ENCODE assay signal across 23 mouse cellular contexts in genomic region chr13:44473200-44473599, GRCm38 (mm10).
A peak's percentile ranks its signal among the peaks of the same experiment; 100 is the strongest.
DNase-seq lines count a peak whose midpoint lies in the region; ATAC-seq lines count a peak whose summit lies in the region.
"Had no signal": no experiment of that assay in that cellular context is flagged by ENCODE, and none has a peak within 500 bp of the region (broad histone marks: within the 10 kb centered on the region; RNA-seq: fewer than 3 reads in every experiment).

No protein-coding gene starts in this region.

- H3K4me3 ChIP-seq in forebrain, embryonic 12.5 days (replicated peaks): no peak overlapping the region
- H3K4me3 ChIP-seq in forebrain, embryonic 15.5 days: no peak overlapping the region
- no peak overlapping the region for H3K4me3 ChIP-seq in midbrain, embryonic 11.5 days (ENCODE audit: low read depth, low read length)
- no peak overlapping the region for H3K4me3 ChIP-seq in midbrain, embryonic 15.5 days
- H3K4me3 ChIP-seq in forebrain, embryonic 13.5 days: no peak overlapping the region
- H3K4me3 ChIP-seq in midbrain, embryonic 16.5 days (ENCODE audit: low read depth, low read length): no peak overlapping the region
- H3K4me3 ChIP-seq: heart, embryonic 13.5 days; hindbrain, embryonic 15.5 days; liver, embryonic 13.5 days had no signal

- peak overlapping the region; percentile 72 for H3K27ac ChIP-seq in forebrain, embryonic 12.5 days
- no peak overlapping the region for H3K27ac ChIP-seq in forebrain, embryonic 15.5 days (replicated peaks)
- H3K27ac ChIP-seq in midbrain, embryonic 11.5 days (ENCODE audit: low read depth, low read length): peak overlapping the region; percentile 33
- no peak overlapping the region for H3K27ac ChIP-seq in midbrain, embryonic 15.5 days
- H3K27ac ChIP-seq in forebrain, embryonic 13.5 days: no peak overlapping the region
- H3K27ac ChIP-seq in midbrain, embryonic 16.5 days (ENCODE audit: low read length): no peak overlapping the region
- H3K27ac ChIP-seq: heart, embryonic 13.5 days; hindbrain, embryonic 15.5 days; liver, embryonic 13.5 days; stomach, postnatal 0 days had no signal

- peaks cover 27% of the 10 kb centered on the region for H3K4me1 ChIP-seq in forebrain, embryonic 12.5 days
- peaks cover 12% of the 10 kb centered on the region for H3K4me1 ChIP-seq in forebrain, embryonic 15.5 days
- H3K4me1 ChIP-seq in midbrain, embryonic 11.5 days (ENCODE audit: control insufficient read depth, insufficient read depth, low read length): peaks cover 14% of the 10 kb centered on the region
- H3K4me1 ChIP-seq in midbrain, embryonic 15.5 days: peaks cover 11% of the 10 kb centered on the region
- peaks cover 24% of the 10 kb centered on the region for H3K4me1 ChIP-seq in forebrain, embryonic 13.5 days
- peaks cover 10% of the 10 kb centered on the region for H3K4me1 ChIP-seq in midbrain, embryonic 16.5 days (ENCODE audit: control insufficient read depth, insufficient read depth, low read length)
- H3K4me1 ChIP-seq: liver, embryonic 13.5 days had no signal

- WGBS in forebrain, embryonic 12.5 days: 5% methylated on average over 6 of the region's 6 CpGs
- WGBS in forebrain, embryonic 15.5 days: 3% methylated on average over 6 of the region's 6 CpGs
- 7% methylated on average over 6 of the region's 6 CpGs for WGBS in midbrain, embryonic 11.5 days
- 10% methylated on average over 6 of the region's 6 CpGs for WGBS in midbrain, embryonic 15.5 days
- 5% methylated on average over 6 of the region's 6 CpGs for WGBS in forebrain, embryonic 13.5 days
- 4% methylated on average over 6 of the region's 6 CpGs for WGBS in midbrain, embryonic 16.5 days

- no peaks in the 10 kb centered on the region for H3K27me3 ChIP-seq in forebrain, embryonic 12.5 days
- H3K27me3 ChIP-seq in forebrain, embryonic 15.5 days: no peaks in the 10 kb centered on the region
- H3K27me3 ChIP-seq in midbrain, embryonic 11.5 days (ENCODE audit: control insufficient read depth, insufficient read depth, low read length): no peaks in the 10 kb centered on the region
- H3K27me3 ChIP-seq in midbrain, embryonic 15.5 days (replicated peaks): no peaks in the 10 kb centered on the region
- no peaks in the 10 kb centered on the region for H3K27me3 ChIP-seq in forebrain, embryonic 13.5 days
- H3K27me3 ChIP-seq in midbrain, embryonic 16.5 days (ENCODE audit: control insufficient read depth, insufficient read depth, low read depth, low read length): no peaks in the 10 kb centered on the region
- H3K27me3 ChIP-seq: heart, embryonic 13.5 days; hindbrain, embryonic 15.5 days; liver, embryonic 13.5 days had no signal

- ATAC-seq in forebrain, embryonic 12.5 days (ENCODE audit: low FRiP score): 0 out of 2 replicates have a peak, but pooled peaks have one; percentile 55
- no peak for ATAC-seq in forebrain, embryonic 15.5 days (replicated peaks)
- ATAC-seq in midbrain, embryonic 11.5 days (ENCODE audit: low FRiP score): peak; percentile 87
- ATAC-seq in midbrain, embryonic 15.5 days (replicated peaks): no peak
- ATAC-seq in forebrain, embryonic 13.5 days: peak; percentile 4; the same call in 1 of the 2 replicates
- no peak for ATAC-seq in midbrain, embryonic 16.5 days
- ATAC-seq: CD4-positive, CD25-positive, alpha-beta regulatory T cell, adult 4 months; intestine, embryonic 16.5 days had no signal

- H3K9me3 ChIP-seq in forebrain, embryonic 12.5 days: no peaks in the 10 kb centered on the region
- H3K9me3 ChIP-seq in forebrain, embryonic 15.5 days: no peaks in the 10 kb centered on the region
- H3K9me3 ChIP-seq in midbrain, embryonic 11.5 days (ENCODE audit: control insufficient read depth, low read length): no peaks in the 10 kb centered on the region
- no peaks in the 10 kb centered on the region for H3K9me3 ChIP-seq in midbrain, embryonic 15.5 days
- no peaks in the 10 kb centered on the region for H3K9me3 ChIP-seq in forebrain, embryonic 13.5 days (replicated peaks)
- H3K9me3 ChIP-seq in midbrain, embryonic 16.5 days (replicated peaks; ENCODE audit: control insufficient read depth, low read length, poor library complexity, severe bottlenecking): no peaks in the 10 kb centered on the region
- H3K9me3 ChIP-seq: heart, embryonic 13.5 days; hindbrain, embryonic 15.5 days; liver, embryonic 13.5 days had no signal

- DNase-seq in midbrain, embryonic 11.5 days (ENCODE audit: low spot score, missing footprints): peak; percentile 94
- no peak for DNase-seq in kidney, adult 11 months
- DNase-seq: adrenal gland, postnatal 14 days; cerebellum, adult 9-11 months; gastrocnemius, postnatal 14 days; heart, adult 11 months; heart, postnatal 14 days; layer of hippocampus, adult 9-11 months; liver, embryonic 13.5 days; lung, adult 2 months; lung, postnatal 14 days; thymus, adult 2 months; thymus, postnatal 4 days had no signal

- no peak overlapping the region for H3K9ac ChIP-seq in forebrain, embryonic 12.5 days
- no peak overlapping the region for H3K9ac ChIP-seq in forebrain, embryonic 15.5 days (replicated peaks)
- peak overlapping the region; percentile 44 for H3K9ac ChIP-seq in midbrain, embryonic 11.5 days (ENCODE audit: low read length)
- no peak overlapping the region for H3K9ac ChIP-seq in midbrain, embryonic 15.5 days
- no peak overlapping the region for H3K9ac ChIP-seq in forebrain, embryonic 13.5 days
- peak overlapping the region; percentile 23; the same call in 1 of the 2 replicates for H3K9ac ChIP-seq in midbrain, embryonic 16.5 days (ENCODE audit: low read depth, low read length)
- H3K9ac ChIP-seq: heart, embryonic 13.5 days; hindbrain, embryonic 15.5 days; liver, embryonic 13.5 days had no signal

- H3K36me3 ChIP-seq in forebrain, embryonic 12.5 days (replicated peaks): no peaks in the 10 kb centered on the region
- no peaks in the 10 kb centered on the region for H3K36me3 ChIP-seq in forebrain, embryonic 15.5 days
- H3K36me3 ChIP-seq in midbrain, embryonic 11.5 days (ENCODE audit: control insufficient read depth, insufficient read depth, low read length): no peaks in the 10 kb centered on the region
- no peaks in the 10 kb centered on the region for H3K36me3 ChIP-seq in midbrain, embryonic 15.5 days (replicated peaks)
- H3K36me3 ChIP-seq in forebrain, embryonic 13.5 days (ENCODE audit: poor library complexity, severe bottlenecking): no peaks in the 10 kb centered on the region
- no peaks in the 10 kb centered on the region for H3K36me3 ChIP-seq in midbrain, embryonic 16.5 days (ENCODE audit: control insufficient read depth, insufficient read depth, low read length)
- H3K36me3 ChIP-seq: heart, embryonic 13.5 days; hindbrain, embryonic 15.5 days; liver, embryonic 13.5 days had no signal

- H3K4me2 ChIP-seq in forebrain, embryonic 12.5 days: peak overlapping the region; percentile 15; the same call in 1 of the 2 replicates
- no peak overlapping the region for H3K4me2 ChIP-seq in forebrain, embryonic 15.5 days (replicated peaks)
- peak overlapping the region; percentile 14; the same call in 1 of the 2 replicates for H3K4me2 ChIP-seq in midbrain, embryonic 11.5 days
- H3K4me2 ChIP-seq in midbrain, embryonic 15.5 days: no peak overlapping the region
- H3K4me2 ChIP-seq in forebrain, embryonic 13.5 days: peak overlapping the region; percentile 20
- no peak overlapping the region for H3K4me2 ChIP-seq in midbrain, embryonic 16.5 days (ENCODE audit: low read length)
- H3K4me2 ChIP-seq: heart, embryonic 13.5 days; hindbrain, embryonic 15.5 days; liver, embryonic 13.5 days had no signal

Comparison
In these comparisons a context has a peak if more than half of its experiments do, and no peak if none do; other contexts are left out.
1. ATAC-seq: peak in forebrain, embryonic 12.5 days (single experiment), midbrain, embryonic 11.5 days (single experiment) and forebrain, embryonic 13.5 days (single experiment); none in forebrain, embryonic 15.5 days (single experiment), midbrain, embryonic 15.5 days (single experiment) and midbrain, embryonic 16.5 days (single experiment).
2. H3K27ac ChIP-seq: peak in forebrain, embryonic 12.5 days (single experiment) and midbrain, embryonic 11.5 days (single experiment); none in forebrain, embryonic 15.5 days (single experiment), midbrain, embryonic 15.5 days (single experiment), forebrain, embryonic 13.5 days (single experiment) and midbrain, embryonic 16.5 days (single experiment).
3. H3K4me2 ChIP-seq: peak in forebrain, embryonic 12.5 days (single experiment), midbrain, embryonic 11.5 days (single experiment) and forebrain, embryonic 13.5 days (single experiment); none in forebrain, embryonic 15.5 days (single experiment), midbrain, embryonic 15.5 days (single experiment) and midbrain, embryonic 16.5 days (single experiment).
4. H3K9ac ChIP-seq: peak in midbrain, embryonic 11.5 days (single experiment) and midbrain, embryonic 16.5 days (single experiment); none in forebrain, embryonic 12.5 days (single experiment), forebrain, embryonic 15.5 days (single experiment), midbrain, embryonic 15.5 days (single experiment) and forebrain, embryonic 13.5 days (single experiment).